Mouse (Mus musculus) yolk sac, embryonic 10.5 days (tissue): ENCODE measurements around the gene Kit.

Experiments used
- DNase-seq: peaks from one replicate; pipeline ENCODE4 v3.0.0-alpha.2; 2017; ENCODE audit warnings: low spot score

Gene Kit

DNA sequence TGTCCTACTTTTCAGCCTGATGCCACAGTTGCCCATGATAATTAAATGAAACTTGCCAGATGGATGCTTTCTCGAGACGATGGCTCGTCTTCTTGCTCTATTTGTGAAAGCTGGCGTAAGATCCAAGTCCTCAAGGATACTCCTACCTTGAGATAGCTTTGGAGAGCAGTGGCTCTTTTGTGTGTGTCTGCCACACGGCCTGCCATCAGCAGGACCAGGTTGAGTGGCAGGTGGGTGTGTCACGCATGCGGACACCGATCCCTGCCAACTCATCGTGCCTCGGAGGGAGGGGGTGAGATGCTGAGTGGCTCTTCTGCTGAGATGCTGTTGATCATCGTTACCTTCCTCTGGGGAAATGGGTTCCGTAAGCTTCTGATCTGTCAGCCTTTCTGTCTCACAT is 60.7 kb downstream of the Kit start:
- DNase-seq = no peak

DNA sequence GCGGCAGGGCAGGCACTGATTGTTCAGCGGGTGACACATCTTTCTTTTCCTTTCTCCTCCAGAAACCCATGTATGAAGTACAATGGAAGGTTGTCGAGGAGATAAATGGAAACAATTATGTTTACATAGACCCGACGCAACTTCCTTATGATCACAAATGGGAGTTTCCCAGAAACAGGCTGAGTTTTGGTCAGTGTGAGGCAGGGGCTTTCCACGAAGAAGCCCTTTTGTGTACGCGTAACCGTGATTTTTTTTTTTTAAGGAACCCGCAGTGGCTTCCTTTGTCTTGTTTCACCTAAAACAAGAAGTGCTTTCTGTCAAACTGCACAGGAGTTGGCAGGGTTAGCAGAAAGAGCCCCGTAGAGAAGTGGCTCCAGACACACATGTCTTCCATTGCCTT is 65.9 kb downstream of the Kit start:
- no peak for DNase-seq

DNA sequence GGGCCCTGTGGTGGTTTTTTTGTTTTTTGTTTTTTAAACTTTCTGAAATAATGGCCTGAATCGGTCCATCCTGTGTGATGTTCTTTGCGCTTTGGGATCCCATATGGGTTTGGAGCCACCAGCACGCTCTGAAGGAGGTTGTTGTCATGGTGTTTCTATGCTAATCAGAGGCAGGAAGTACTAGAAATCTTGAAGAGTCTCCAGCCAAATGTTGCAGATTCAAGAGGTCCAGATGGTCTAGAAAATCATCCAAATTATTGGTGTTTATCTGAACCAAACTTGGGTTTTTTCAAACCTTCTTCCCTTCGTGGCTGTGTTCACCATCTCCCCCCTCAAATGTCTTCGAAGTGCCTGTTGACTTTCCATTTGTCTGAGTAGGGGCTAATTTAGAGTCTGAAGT is 72.3 kb downstream of the Kit start:
- no peak for DNase-seq

DNA sequence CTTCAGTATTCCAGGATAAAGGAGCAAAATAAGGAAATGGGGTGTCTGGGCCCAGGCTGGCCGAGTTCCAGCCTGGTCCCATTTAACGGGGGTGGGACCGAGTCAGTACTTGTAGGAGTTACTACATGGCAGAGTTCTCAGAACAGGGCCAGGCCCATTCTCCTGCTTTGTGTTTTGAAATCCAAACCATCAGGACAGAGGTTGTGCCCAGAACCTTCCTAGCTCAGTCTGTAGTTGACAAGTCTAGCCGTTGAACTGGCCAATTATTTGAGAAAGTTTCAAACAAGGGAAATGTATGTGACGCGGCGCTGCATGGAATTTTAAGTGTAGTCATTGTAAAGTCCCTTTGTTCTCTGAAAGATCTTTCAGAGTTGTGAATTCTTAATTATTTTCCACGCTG is 75.8 kb downstream of the Kit start:
- DNase-seq = no peak

DNA sequence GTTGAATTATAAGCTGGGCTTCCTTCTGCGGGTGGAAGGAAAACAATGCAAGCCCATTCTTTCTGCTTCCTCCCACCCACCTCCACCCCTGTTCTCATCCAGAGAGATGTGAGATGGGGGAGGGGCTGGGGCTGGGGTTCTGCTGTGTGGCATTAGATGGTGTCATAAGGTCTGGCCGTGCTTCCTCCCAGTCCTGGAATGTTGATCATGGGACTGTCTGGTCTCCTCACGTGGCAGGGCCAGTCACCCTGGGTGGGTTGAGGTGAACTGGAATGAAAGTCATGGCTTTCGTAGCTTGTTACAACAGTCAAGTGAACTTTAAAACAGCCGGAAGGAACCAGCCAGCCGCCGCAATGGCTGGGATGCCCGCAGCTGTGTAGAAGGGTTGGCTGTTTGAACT is 78.7 kb downstream of the Kit start:
- DNase-seq = no peak

DNA sequence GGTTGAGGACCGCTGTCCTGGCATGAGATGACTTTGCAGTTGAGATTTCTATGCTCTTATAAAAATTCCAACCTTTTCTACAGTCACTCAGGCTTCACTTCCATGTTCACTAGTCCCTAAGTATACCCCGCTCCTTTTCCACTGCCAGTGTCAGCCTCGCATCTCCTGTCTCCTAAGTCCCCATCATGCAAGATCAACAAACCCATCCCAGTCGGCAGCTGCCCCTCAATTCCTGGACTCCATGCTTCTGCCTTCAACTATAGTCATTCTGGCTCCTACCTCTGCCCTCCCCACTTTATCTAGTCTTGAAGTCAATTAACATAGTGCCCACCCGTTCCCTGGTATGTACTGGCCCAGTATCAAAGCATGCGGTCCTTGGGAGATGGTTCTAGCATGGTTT is 83.9 kb downstream of the Kit start:
- no peak for DNase-seq

DNA sequence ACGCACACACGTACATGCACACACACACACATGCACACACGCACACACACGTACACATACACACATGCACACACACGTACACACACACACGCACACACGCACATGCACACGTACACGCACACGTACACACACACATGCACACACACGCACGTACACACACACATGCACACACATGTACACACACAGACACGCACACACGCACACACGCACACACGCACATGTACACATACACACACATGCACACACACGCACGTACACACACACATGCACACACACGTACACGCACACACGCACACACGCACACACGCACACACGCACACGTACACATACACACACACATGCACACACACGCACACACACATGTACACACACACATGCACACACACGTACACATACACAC is 85.6 kb downstream of the Kit start:
- DNase-seq = no peak

DNA sequence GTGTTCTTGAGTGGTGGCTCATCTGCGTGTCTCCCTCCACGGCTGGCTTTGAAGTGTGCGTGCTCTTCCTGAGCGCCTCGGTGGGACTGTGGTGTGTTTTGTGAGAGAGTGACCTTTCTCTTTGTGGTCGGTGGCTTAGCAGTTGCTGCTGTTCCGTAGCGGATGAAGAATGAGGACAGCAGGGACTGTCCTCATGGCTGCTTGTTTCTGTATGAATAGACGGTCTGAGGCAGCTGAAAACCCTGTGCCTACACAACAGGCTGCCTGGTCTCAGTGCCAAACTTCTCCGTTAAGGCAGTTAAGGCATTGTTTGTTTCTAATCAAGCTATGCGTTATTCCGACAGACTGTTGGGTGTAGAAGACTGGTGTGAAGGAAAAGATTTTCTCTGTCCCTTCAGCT is 87.8 kb downstream of the Kit start:
- DNase-seq = no peak

DNA sequence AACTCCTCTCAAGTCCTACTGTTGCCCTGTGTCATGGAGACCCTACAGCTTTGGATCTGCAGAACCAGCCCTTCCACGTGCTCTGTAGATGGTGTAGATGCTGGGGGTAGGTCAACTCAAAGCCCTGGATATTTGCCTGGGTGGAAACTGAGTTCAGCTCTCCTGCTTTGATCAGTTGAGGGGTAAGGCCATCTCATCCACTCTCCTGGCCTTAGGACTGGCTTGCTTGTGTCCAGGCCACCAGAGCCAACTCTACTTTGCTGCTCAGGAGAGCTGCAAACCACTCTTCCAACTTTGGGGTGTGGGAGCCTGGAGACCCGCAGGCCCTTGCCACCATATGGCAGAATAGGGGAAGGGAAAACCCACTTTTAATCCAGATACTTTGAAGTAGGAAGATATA is 89.1 kb downstream of the Kit start:
- DNase-seq = no peak

DNA sequence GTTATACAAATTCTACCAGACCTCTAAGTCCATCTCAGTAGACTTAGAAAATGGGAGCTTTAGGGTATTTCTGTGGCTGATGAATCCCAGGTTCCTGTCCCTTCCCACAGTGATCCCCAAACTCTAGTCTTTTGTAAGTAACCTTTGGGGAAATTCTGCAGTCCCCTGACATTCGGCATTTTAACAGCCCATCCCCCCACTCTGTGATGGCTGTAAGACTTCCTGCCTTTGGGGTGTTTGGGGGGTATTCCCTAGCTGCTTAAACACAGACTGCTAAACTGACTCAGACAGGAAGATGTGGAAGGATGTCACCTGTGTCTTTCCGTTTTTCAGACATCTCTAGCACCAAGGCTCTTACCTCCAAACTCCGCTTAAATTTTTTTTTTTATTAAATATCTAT is 92.4 kb downstream of the Kit start:
- no peak for DNase-seq

DNA sequence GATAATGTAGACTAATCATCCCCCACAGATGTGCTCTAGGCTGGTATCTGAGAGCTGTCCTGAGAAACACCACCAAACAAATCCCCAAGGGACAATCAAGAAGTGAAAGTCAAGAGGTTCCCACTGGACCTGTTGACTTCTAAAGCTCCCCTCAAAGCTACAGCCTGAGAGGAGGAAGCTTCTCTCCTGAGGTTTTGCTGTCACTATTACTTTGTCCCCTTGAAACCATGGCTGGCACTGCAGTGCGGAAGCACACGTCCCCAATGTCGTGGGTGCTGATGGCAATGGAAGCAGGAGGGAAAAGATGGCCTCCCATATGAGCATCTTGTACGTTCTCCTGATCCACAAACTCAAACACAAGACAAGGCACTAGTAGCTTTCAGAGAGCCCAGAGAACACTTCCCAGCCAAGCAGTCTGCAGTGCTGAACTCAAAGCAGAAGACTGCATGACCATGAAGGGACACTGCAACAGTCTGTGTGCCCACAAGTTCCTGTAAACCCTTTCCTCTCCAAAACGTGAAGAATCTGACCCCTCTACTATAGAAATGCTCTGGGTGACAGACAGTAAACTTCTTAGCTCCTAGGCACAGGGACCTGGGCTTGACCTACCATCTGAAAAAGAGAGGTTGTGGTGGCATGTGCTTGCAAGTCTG is 96.5 kb downstream of the Kit start:
- DNase-seq = no peak

DNA sequence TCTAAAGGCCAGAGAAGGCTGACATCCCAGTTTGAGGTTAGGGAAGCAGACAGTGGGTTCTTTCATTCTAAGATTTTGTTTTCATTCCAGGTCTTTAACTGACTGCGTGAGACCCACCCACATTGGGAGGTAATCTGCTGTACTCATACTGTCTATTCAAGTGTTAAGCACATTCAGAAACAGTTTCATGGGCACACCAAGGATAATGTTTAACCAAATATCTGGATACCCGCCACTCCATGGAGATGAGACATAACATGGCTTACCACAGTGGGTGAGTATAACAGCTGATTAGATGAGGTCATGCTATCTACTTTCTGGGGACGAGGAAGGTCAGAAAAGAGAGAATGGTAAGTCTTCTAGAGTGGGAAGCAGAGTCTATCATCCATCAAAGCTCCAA is 101.3 kb downstream of the Kit start:
- no peak for DNase-seq

DNA sequence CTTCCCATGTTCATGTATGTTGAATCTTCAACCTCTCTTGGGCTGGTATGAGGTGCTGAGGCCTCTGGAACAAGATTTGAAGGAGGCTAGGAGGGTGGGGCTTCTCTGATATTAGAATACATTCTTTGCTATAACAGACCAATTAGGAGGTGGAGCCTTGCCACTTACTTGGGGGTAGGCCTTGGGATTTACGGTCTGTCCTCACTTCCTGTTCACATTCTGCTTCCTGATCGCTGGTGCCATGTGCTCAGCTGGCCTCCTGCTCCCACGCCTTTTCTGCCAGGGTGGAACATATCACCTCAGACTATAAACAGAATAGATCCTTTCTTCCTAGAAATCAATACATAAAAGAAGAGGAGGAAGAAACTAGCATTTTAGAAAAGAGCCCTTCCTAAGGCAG is 105.2 kb downstream of the Kit start:
- no peak for DNase-seq

DNA sequence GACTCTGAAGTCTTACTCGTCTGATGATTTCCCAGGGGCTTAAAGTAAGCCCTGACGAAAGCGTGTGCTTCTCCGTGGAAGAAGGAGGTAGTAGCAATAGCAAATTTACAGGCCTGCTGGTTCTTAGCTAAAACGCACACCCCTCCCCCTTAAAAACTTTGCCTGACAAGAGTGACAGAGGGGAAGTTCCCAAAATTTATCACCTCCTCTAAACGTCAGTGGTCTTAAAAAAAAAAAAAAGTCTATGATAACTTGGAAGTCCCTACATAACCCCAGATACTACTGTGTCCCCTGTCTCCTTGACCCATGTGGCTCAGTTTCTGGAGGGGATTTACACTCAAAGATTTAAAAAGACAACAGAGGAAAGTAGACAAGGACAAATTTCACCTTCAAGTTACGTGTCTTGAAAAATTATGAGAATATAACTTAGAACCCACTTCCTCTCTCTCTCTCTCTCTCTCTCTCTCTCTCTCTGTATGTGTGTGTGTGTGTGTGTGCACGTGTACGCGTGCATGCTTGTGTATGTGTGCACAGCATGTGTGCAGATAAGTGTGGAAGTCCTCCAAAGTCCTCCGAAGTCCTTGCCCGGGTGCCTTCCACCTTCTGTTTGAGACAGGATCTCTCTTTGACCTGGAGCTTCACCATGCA is 120.6 kb downstream of the Kit start:
- DNase-seq = no peak

DNA sequence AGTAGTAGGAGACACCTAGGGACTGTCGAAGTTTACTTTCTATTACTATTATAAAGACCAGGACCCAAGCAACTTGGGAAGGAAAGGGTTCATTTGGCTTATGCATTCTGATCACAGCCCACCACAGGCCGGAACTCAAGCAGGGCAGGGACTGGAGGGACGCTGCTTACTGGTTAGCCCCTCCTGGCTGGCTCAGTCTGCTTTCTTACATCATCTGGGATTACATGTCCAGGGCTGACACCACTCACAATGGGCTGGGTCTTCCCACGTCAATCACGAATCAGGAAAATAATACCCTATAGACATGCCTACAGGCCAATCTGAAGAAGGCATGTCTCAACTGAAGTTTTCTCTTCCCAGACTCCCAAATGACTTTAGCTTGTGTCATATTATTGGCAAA is 122.2 kb downstream of the Kit start:
- DNase-seq = no peak

DNA sequence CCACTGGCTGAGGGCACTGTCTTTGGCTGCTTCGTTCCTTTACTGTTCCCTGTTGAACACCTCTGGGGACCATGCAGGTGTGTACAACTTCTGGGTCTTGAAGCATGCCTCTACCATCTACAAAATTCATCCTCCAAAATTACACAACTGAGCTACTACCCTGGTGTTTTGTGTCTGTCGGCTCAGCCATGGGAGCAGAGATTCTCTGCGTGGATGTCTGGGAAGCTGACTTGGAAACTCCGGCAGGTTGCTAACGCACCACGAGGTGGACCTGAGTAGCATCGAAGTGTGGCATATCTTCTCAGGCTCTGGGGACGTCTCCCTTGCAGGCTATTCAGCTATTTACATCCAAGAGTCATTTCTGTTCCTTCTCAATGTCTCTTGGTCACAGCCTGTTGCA is 123.8 kb downstream of the Kit start:
- no peak for DNase-seq

DNA sequence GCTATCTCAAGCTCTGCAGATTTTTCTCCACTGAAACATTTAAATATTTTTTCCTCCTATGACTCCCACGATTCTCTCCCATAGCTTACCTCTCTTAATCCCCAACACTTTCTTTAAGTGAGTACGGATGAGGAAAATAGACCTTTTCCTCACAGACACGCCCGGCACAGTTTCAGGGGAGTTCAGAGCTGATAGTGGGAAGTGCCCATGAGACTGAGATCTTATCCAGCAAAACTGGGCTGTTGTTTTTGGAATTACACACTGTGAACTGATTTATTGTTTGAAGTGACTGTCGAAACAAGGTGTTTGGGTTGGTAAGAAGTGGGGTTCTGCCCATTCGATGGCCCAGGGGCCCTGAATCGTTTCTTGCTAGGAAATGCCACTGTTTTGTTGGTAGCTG is 124.4 kb downstream of the Kit start:
- DNase-seq = no peak

DNA sequence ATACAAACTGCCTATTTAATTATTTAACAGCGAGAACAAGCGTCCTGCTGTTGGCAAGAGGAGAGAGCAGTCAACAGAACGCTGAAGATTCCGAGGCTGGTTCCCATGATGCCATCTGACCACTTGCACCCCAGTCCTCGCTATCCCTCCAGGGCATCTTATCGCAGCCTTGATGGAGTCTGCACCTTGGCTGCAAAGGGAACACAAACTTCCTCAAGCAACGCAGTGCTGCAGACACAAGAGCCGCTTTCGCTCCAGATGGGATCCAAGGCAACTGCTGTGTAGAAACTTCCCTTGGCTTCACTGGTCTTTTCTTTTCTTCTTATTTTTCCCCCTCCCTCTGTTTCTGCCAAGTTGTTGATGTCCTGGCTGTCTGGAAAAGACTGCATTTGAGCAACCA is 124.8 kb downstream of the Kit start:
- DNase-seq = no peak

DNA sequence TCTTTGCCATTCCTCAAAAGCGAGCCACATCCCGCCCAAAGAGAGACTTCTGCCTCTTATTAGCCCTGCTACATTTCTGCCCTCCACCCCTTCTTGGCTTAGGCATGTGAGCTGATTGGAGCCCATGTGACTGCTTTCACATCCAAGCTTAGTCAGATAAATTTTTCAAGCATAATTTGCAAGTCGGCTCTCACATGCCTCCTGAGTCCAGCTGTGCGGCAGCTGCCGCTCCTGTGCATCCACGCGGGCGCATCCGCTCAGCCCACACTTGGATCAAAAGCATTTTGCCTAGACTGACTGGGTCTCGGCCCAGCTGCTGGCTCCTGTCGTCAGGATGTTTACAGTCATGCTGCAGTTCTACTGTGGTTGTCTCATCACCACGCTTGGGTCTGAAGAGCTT is 126.9 kb downstream of the Kit start:
- DNase-seq = no peak

DNA sequence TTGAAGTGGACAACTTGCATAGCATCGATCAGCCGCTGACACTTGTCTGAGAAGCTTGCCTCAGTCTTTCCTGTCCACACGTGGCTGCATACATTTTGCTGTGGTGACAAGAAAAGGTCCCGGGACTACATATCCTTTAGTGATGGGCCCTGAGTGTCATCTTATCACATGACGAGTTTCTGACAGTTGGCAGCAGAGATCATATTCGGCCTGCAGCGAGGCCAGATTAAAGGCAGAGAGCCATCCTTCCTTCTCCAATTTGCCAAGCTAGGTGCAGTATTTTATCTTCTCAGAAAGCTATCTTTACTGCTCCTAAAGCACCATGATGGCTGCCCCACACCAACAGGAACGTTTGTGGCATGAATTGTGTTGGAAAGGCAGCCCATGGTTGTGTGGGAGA is 127.4 kb downstream of the Kit start:
- no peak for DNase-seq

DNA sequence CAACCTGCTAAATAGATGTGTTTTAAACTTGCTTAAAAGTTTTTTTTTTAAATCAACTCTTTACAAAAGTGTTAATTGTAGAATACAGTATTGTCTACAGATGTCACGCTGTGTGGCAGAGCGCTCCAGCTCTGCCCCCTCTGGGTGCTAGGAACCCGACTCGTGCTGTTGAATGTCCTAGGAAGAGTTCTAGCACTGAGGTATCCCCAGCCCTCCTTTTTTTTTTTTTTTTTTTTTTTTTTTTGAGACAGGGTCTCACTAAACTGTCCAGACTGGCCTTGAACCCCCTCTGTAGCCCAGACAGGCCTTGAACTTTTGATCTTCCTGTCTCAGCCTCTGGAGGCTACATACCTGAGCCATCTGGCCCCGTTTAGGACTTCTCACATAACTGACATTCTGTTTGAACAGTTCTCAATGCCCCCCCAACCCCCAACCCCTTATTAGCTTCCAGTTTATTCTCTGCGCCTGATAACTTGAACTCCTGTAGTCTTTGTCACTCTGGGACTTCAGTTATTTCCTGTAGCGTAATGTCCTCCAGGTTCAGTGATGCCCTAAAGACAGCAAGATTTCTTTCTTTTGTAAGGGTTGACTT is 130.0 kb downstream of the Kit start:
- no peak for DNase-seq

DNA sequence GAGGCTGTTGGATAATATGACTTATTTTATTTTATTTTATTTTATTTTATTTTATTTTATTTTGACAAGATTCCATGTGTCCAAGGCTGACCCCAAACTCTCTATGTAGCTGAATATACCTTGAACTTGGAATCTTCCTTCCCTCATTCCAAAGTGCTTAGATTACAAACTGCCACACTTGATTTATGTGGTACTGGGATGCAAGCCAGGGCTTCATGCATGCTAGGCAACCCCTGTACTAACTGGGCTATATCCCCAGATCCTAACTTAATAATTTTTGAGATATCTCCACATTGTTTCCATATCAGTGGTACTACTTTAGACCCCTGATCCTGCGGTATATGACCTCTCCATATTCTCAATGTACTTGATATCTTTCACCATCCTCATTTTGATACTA is 130.7 kb downstream of the Kit start:
- no peak for DNase-seq
